Mouse (Mus musculus): ENCODE results near the gene Tmem74b. TPM values are rescaled to one million over a fixed set of nuclear protein-coding genes. Genes with fewer than 3 reads are reported as not detected.

The Tmem74b gene
- total and polyA plus RNA-seq, 2 experiments from 2014 or later: 22.9 to 26.2 TPM

- Histone ChIP-seq H3K27me3 (ENCODE audit: insufficient read depth, low read length) (no peaks in the 10 kb centered on the region), H3K27ac (ENCODE audit: low read depth, low read length) (no peak overlapping the region), H3K36me3 (ENCODE audit: insufficient read depth) (no peaks in the 10 kb centered on the region), H3K9me3 (ENCODE audit: low read length) (no peaks in the 10 kb centered on the region), H3K4me3 (ENCODE audit: low read depth, low read length) (no peak overlapping the region), H3K4me2 (ENCODE audit: low read depth) (no peak overlapping the region), H3K9ac (no peak overlapping the region), H3K4me1 (ENCODE audit: insufficient read depth) (no peaks in the 10 kb centered on the region)
- WGBS: 45% methylated on average over 3 of the region's 3 CpGs
- peak; percentile 56 for DNase-seq
- peak; percentile 90 for ATAC-seq
- peak; percentile 73 for TF ChIP-seq CTCF (IDR thresholded peaks at IDR 0.05; ENCODE audit: low read depth)
Measured at GRCm38 (mm10) chr2:151682357-151682756, 19.5 kb upstream of the Tmem74b start.

GRCm38 (mm10) chr2:151682976-151683375, 18.8 kb upstream of the Tmem74b start:
- Histone ChIP-seq H3K9me3 (ENCODE audit: low read length) (no peaks in the 10 kb centered on the region), H3K27me3 (ENCODE audit: insufficient read depth, low read length) (no peaks in the 10 kb centered on the region), H3K9ac (no peak overlapping the region), H3K27ac (ENCODE audit: low read depth, low read length) (no peak overlapping the region), H3K4me1 (ENCODE audit: insufficient read depth) (no peaks in the 10 kb centered on the region), H3K4me3 (ENCODE audit: low read depth, low read length) (no peak overlapping the region), H3K4me2 (ENCODE audit: low read depth) (no peak overlapping the region), H3K36me3 (ENCODE audit: insufficient read depth) (no peaks in the 10 kb centered on the region)
- ATAC-seq (no peak), DNase-seq (no peak)
- WGBS: 83% methylated on average over 4 of the region's 4 CpGs
- no peak for TF ChIP-seq CTCF (IDR thresholded peaks at IDR 0.05; ENCODE audit: low read depth)

- peak overlapping the region; percentile 87 for H3K4me2 ChIP-seq (ENCODE audit: low read depth)
- DNase-seq (peak; percentile 77), ATAC-seq (peak; percentile 89)
- peak overlapping the region; percentile 81 for H3K9ac ChIP-seq
- peaks cover 18% of the 10 kb centered on the region for H3K36me3 ChIP-seq (ENCODE audit: insufficient read depth)
- peaks cover 4% of the 10 kb centered on the region; the same call in 1 of the 2 replicates for H3K4me1 ChIP-seq (ENCODE audit: insufficient read depth)
- H3K9me3 ChIP-seq (ENCODE audit: low read length): no peaks in the 10 kb centered on the region
- H3K27ac ChIP-seq (ENCODE audit: low read depth, low read length): peak overlapping the region; percentile 54
- H3K27me3 ChIP-seq (ENCODE audit: insufficient read depth, low read length): no peaks in the 10 kb centered on the region
- peak; percentile 42 for TF ChIP-seq CTCF (IDR thresholded peaks at IDR 0.05; ENCODE audit: low read depth)
- peak overlapping the region; percentile 88 for H3K4me3 ChIP-seq (ENCODE audit: low read depth, low read length)
- under 1% methylated on average over 71 of the region's 97 CpGs for WGBS
Measured at GRCm38 (mm10) chr2:151702146-151702850, 490 bp downstream of the Tmem74b start.

DNA sequence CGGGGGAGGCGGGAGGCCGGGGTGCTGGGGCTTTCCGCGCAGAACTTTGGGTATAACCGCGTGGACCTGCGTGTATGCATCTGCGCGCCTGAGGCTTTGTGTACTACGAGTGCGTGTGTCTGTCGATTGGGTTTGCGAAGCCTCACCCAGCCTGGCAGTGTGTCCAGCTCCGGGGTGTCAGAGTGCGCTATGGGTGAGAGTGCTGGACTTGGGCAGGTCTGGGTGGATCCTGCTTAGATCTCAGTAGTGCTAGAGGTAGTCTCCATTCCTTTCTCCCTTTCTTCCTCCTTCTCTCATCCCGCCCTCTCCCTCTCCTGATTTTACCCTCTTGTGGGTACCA, 1.0 kb downstream of the Tmem74b start:
- Histone ChIP-seq H3K9me3 (ENCODE audit: low read length) (no peaks in the 10 kb centered on the region), H3K4me3 (ENCODE audit: low read depth, low read length) (peak overlapping the region; percentile 88), H3K27me3 (ENCODE audit: insufficient read depth, low read length) (no peaks in the 10 kb centered on the region), H3K4me1 (ENCODE audit: insufficient read depth) (peaks cover 4% of the 10 kb centered on the region; the same call in 1 of the 2 replicates), H3K27ac (ENCODE audit: low read depth, low read length) (peak overlapping the region; percentile 54), H3K36me3 (ENCODE audit: insufficient read depth) (peaks cover 24% of the 10 kb centered on the region), H3K9ac (peak overlapping the region; percentile 81), H3K4me2 (ENCODE audit: low read depth) (peak overlapping the region; percentile 87)
- WGBS: 2% methylated on average over 14 of the region's 17 CpGs
- DNase-seq (peak; percentile 68), ATAC-seq (peak; percentile 76)
- TF ChIP-seq CTCF (IDR thresholded peaks at IDR 0.05; ENCODE audit: low read depth): no peak

DNA sequence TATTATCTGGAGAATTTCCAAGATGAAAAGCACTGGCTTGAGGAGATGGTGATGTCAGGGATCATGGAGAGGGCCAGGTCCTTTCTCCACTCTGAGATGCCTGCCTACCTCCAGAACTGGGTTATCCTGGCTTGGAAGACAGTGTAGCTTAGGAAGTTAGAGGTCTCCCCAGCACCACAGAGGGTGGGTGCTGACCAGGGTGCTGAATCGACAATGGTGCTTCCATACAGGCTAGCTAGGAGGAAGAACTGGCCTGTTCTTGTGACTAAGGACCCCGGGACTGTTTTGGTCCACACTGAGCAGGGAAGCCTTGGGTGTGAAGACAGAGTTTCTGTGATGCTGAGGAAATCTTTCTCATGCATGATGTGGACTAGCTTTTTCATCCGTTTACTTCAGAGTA, 10.8 kb downstream of the Tmem74b start:
- Histone ChIP-seq H3K27me3 (ENCODE audit: insufficient read depth, low read length) (no peaks in the 10 kb centered on the region), H3K4me3 (ENCODE audit: low read depth, low read length) (no peak overlapping the region), H3K9ac (no peak overlapping the region), H3K9me3 (ENCODE audit: low read length) (no peaks in the 10 kb centered on the region), H3K4me1 (ENCODE audit: insufficient read depth) (no peaks in the 10 kb centered on the region), H3K4me2 (ENCODE audit: low read depth) (no peak overlapping the region), H3K27ac (ENCODE audit: low read depth, low read length) (no peak overlapping the region), H3K36me3 (ENCODE audit: insufficient read depth) (peaks cover 40% of the 10 kb centered on the region)
- no peak for ATAC-seq
- TF ChIP-seq CTCF (IDR thresholded peaks at IDR 0.05; ENCODE audit: low read depth): no peak
- WGBS: 37% methylated on average over 3 of the region's 3 CpGs
- DNase-seq: no peak

DNA sequence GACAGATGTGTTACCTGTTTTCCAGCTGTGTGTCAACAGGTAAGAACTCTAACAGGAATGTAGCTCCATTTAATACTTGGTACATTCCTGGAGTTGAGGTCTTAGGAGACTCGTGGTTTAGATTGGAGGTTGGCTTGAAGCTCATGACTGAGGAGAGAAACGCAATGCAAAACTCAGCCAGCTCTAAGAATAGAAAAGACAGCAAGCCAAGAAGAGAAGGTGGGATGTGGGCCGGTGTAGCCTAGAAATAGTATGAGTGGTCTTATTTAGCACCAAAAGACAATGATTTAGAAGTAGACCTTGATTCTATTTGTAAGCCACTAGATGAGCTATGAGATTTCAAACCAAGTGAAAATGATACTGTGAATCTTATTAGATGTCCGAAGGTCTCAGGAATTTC, 13.7 kb downstream of the Tmem74b start:
- peaks cover 48% of the 10 kb centered on the region for H3K36me3 ChIP-seq (ENCODE audit: insufficient read depth)
- H3K4me2 ChIP-seq (ENCODE audit: low read depth): no peak overlapping the region
- TF ChIP-seq CTCF (IDR thresholded peaks at IDR 0.05; ENCODE audit: low read depth): no peak
- ATAC-seq (no peak), DNase-seq (no peak)
- H3K27ac ChIP-seq (ENCODE audit: low read depth, low read length): no peak overlapping the region
- no peaks in the 10 kb centered on the region for H3K9me3 ChIP-seq (ENCODE audit: low read length)
- no peaks in the 10 kb centered on the region for H3K27me3 ChIP-seq (ENCODE audit: insufficient read depth, low read length)
- 88% methylated on average over 4 of the region's 4 CpGs for WGBS
- H3K4me1 ChIP-seq (ENCODE audit: insufficient read depth): no peaks in the 10 kb centered on the region
- no peak overlapping the region for H3K4me3 ChIP-seq (ENCODE audit: low read depth, low read length)
- no peak overlapping the region for H3K9ac ChIP-seq

DNA sequence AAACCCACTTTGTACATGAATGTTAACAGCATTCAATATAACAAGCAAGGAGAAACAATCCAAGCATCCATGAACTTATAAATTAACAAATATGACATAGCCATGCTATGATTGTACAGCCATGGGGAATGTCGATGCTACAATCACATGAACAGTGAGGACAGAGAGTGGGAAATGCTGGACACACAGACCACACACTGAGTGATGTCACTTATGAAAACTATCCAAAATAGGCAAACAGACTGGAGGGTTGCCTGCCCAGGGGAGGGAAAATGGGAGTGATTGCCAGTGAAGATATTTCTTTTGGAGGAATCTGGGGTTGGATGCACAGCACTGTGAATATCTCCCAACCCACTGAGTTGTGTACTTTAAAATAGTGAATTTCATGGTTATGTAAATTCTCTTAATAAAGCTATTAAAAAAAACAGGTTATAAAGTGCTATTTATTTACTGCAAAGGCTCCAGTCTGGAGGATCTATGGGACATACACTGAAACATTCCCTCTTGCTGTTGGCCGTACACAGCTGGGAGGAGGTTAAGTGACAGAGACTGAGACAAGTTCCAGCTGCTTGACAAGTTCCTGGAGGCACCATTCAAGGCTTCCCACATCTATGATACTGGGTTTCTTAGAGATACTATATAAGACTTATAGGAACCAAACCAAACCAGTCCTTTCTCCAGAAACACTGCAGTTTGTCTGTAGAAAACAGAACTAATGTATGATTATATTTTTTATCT, 14.7 kb downstream of the Tmem74b start:
- H3K9me3 ChIP-seq (ENCODE audit: low read length): no peaks in the 10 kb centered on the region
- H3K27me3 ChIP-seq (ENCODE audit: insufficient read depth, low read length): no peaks in the 10 kb centered on the region
- no peak for DNase-seq
- no peak overlapping the region for H3K27ac ChIP-seq (ENCODE audit: low read depth, low read length)
- H3K4me2 ChIP-seq (ENCODE audit: low read depth): no peak overlapping the region
- H3K9ac ChIP-seq: no peak overlapping the region
- ATAC-seq: no peak
- H3K36me3 ChIP-seq (ENCODE audit: insufficient read depth): peaks cover 46% of the 10 kb centered on the region
- no peaks in the 10 kb centered on the region for H3K4me1 ChIP-seq (ENCODE audit: insufficient read depth)
- TF ChIP-seq CTCF (IDR thresholded peaks at IDR 0.05; ENCODE audit: low read depth): no peak
- H3K4me3 ChIP-seq (ENCODE audit: low read depth, low read length): no peak overlapping the region
- WGBS: 92% methylated on average over 2 of the region's 2 CpGs
